Mouse (Mus musculus) forebrain, embryonic 13.5 days (tissue): ENCODE data around the gene Card11. TPM values are rescaled to one million over a fixed set of nuclear protein-coding genes. Genes with fewer than 3 reads are reported as not detected.

Experiments used
- ATAC-seq: fragments of 200-750 bp; cut with Nextera tagmentation; 2 replicates; pipeline ENCODE4 v1.8.0; 2017
- H3K27ac ChIP-seq: fragments of 300-500 bp; sonication (generic); 2 replicates; pipeline ENCODE4 v1.5.1; 2015; ENCODE audit warnings: inconsistent platforms, mild to moderate bottlenecking, moderate library complexity
- H3K27me3 ChIP-seq: fragments of 300-500 bp; sonication (generic); 2 replicates; pipeline ENCODE4 v1.6.1; 2015; ENCODE audit warnings: mild to moderate bottlenecking, inconsistent platforms
- H3K36me3 ChIP-seq: fragments of 300-500 bp; sonication (generic); 2 replicates; pipeline ENCODE4 v1.6.1; 2015; ENCODE audit warnings: mild to moderate bottlenecking, inconsistent platforms; ENCODE audit not compliant: poor library complexity, severe bottlenecking
- H3K4me1 ChIP-seq: fragments of 300-500 bp; sonication (generic); 2 replicates; pipeline ENCODE4 v1.6.1; 2015; ENCODE audit warnings: inconsistent platforms
- H3K4me2 ChIP-seq: fragments of 300-500 bp; sonication (generic); 2 replicates; pipeline ENCODE4 v1.6.1; 2015; ENCODE audit warnings: inconsistent platforms, mild to moderate bottlenecking, moderate library complexity
- H3K4me3 ChIP-seq: fragments of 300-500 bp; sonication (generic); 2 replicates; pipeline ENCODE4 v1.5.1; 2015; ENCODE audit warnings: mild to moderate bottlenecking, inconsistent platforms
- H3K9ac ChIP-seq: fragments of 300-500 bp; sonication (generic); 2 replicates; pipeline ENCODE4 v1.6.1; 2015; ENCODE audit warnings: mild to moderate bottlenecking, inconsistent platforms
- H3K9me3 ChIP-seq: fragments of 300-500 bp; sonication (generic); replicated peaks from 2 replicates; pipeline ENCODE4 v1.6.1; 2016; ENCODE audit warnings: inconsistent platforms
- WGBS: fragments of 180-500 bp; shearing (Covaris S2); methylation state at CpG from one replicate; pipeline ENCODE4 v1.1.7; 2015; 5-methylcytosine and 5-hydroxymethylcytosine counted together
- microRNA-seq: library from miRNA; unstranded; fragments of <30 nt; microRNA quantifications from one replicate; pipeline ENCODE4, GENCODE M21; 2016
- polyA plus RNA-seq: library from polyadenylated mRNA; unstranded; fragments of >200 nt; fragmentation: Nextera tagmentation; extraction: Ambion mirVana; gene quantifications from 2 replicates; pipeline ENCODE4 v1.2.1, GENCODE M21; 2015

Gene Card11
- polyA plus RNA-seq, 1 experiment from 2014 or later, result not detected

GRCm38 (mm10) chr5:140829081-140829910 lies 171.1 kb downstream of the Card11 start:
- Histone ChIP-seq H3K4me1 (peaks cover 33% of the 10 kb centered on the region), H3K4me3 (peak overlapping the region; percentile 79), H3K9ac (peak overlapping the region; percentile 84), H3K4me2 (peak overlapping the region; percentile 97), H3K9me3 (no peaks in the 10 kb centered on the region), H3K27ac (no peak overlapping the region), H3K36me3 (no peaks in the 10 kb centered on the region), H3K27me3 (no peaks in the 10 kb centered on the region)
- no peak for ATAC-seq
- 36% methylated on average over 18 of the region's 18 CpGs for WGBS

DNA sequence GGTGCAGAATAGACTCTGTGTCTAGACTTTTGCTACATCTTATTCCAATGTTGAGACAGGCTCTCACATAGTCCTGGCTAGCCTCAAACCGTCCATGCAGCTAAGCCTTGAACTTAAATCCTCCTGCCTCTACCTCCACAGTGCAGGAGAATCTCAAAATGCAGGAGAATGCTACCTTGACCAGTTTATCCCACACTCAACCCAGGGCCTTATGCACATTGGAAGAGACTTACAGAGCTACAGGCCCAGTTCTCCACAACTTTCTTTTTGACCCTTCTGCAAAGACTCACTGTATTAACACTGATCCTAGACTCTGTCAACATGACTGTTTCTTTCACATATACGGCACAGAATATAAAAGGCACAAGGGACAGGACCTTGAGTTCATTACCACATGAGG lies 172.0 kb downstream of the Card11 start:
- Histone ChIP-seq H3K4me3 (peak overlapping the region; percentile 79), H3K4me2 (peak overlapping the region; percentile 97), H3K9me3 (no peaks in the 10 kb centered on the region), H3K27me3 (no peaks in the 10 kb centered on the region), H3K9ac (no peak overlapping the region), H3K27ac (no peak overlapping the region), H3K36me3 (no peaks in the 10 kb centered on the region), H3K4me1 (peaks cover 33% of the 10 kb centered on the region)
- 63% methylated on average over 2 of the region's 2 CpGs for WGBS
- no peak for ATAC-seq

GRCm38 (mm10) chr5:140827896-140828295 lies 172.5 kb downstream of the Card11 start:
- Histone ChIP-seq H3K4me2 (peak overlapping the region; percentile 97), H3K9me3 (no peaks in the 10 kb centered on the region), H3K9ac (no peak overlapping the region), H3K36me3 (no peaks in the 10 kb centered on the region), H3K27me3 (no peaks in the 10 kb centered on the region), H3K4me3 (peak overlapping the region; percentile 79; the same call in 1 of the 2 replicates), H3K4me1 (peaks cover 33% of the 10 kb centered on the region), H3K27ac (no peak overlapping the region)
- 79% methylated on average over 8 of the region's 8 CpGs for WGBS
- ATAC-seq, result no peak

DNA sequence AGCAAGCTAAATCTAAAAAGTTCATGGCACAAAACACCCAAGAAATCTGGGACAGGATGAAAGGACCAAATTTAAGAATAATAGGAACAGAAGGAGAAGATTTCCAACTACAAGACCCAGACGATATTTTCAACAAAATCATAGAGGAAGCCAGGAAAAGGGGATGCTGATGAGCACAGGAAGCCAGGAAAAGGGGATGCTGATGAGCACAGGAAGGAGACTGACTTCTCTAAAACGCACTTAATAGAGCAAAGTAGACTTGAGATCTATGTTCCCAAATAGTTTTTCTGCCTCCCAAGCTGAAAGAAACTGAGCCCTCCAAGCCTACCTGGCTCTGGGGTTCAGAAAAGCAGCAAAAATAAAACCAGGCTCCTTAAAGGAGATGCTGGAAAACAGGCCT lies 173.0 kb downstream of the Card11 start:
- Histone ChIP-seq H3K4me2 (peak overlapping the region; percentile 97), H3K36me3 (no peaks in the 10 kb centered on the region), H3K4me1 (peaks cover 33% of the 10 kb centered on the region), H3K9me3 (no peaks in the 10 kb centered on the region), H3K4me3 (no peak overlapping the region), H3K27me3 (no peaks in the 10 kb centered on the region), H3K9ac (no peak overlapping the region), H3K27ac (no peak overlapping the region)
- 70% methylated on average over 2 of the region's 2 CpGs for WGBS
- ATAC-seq, result no peak

DNA sequence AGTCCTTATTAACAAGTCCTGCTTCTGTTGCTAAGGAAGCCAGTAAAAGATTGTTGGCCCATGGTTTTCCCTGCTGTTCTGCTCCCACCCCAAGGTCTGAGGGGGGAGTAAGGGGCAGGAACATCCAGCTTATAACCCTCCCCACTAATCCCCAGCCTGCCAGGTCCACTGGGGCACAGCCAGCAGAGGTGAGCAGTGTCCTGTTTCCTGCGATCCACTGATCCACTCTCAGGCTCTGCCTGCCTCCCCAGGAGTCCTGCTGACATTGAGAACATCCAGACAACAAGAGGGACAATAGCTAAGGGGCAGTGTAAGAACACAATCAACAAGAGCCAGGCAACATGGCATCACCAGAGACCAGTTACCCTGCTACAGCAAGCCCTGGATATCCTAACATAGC lies 173.6 kb downstream of the Card11 start:
- peaks cover 33% of the 10 kb centered on the region for H3K4me1 ChIP-seq
- 0 out of 2 replicates have a peak overlapping the region, but pooled peaks have one; percentile 10 for H3K9ac ChIP-seq
- peak overlapping the region; percentile 22 for H3K4me2 ChIP-seq
- no peak overlapping the region for H3K4me3 ChIP-seq
- WGBS, result 24% methylated on average over 1 of the region's 1 CpGs
- no peak for ATAC-seq
- no peaks in the 10 kb centered on the region for H3K36me3 ChIP-seq
- H3K27me3 ChIP-seq, result no peaks in the 10 kb centered on the region
- H3K27ac ChIP-seq, result no peak overlapping the region
- no peaks in the 10 kb centered on the region for H3K9me3 ChIP-seq

GRCm38 (mm10) chr5:140826118-140826517 lies 174.3 kb downstream of the Card11 start:
- Histone ChIP-seq H3K4me1 (peaks cover 33% of the 10 kb centered on the region), H3K27me3 (no peaks in the 10 kb centered on the region), H3K27ac (no peak overlapping the region), H3K9ac (no peak overlapping the region), H3K4me3 (no peak overlapping the region), H3K4me2 (no peak overlapping the region), H3K9me3 (no peaks in the 10 kb centered on the region), H3K36me3 (no peaks in the 10 kb centered on the region)
- WGBS, result 93% methylated on average over 1 of the region's 1 CpGs
- ATAC-seq, result no peak

GRCm38 (mm10) chr5:140824126-140824525 lies 176.3 kb downstream of the Card11 start:
- WGBS, result 85% methylated on average over 7 of the region's 7 CpGs
- peaks cover 33% of the 10 kb centered on the region for H3K4me1 ChIP-seq

DNA sequence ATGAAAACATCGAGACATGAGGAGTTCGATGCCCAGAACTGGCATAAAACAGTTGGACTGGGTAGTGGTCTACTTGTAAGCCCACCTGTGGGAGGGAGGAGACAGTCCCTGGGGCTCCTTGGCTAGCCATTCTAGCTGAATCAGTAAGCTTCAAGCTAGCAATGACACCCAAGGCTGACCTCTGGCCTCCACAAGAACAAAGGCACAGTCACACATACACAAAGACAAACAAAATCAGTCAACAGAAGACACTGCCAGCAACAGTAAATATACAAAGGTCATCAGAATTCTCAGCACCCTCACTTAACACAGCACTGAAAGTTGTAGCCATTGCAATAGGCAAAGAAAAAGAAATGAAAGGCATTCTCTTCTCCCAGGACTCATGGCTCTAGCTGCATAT lies 177.0 kb downstream of the Card11 start:
- WGBS, result 92% methylated on average over 2 of the region's 2 CpGs
- H3K9me3 ChIP-seq, result no peaks in the 10 kb centered on the region
- no peak overlapping the region for H3K4me2 ChIP-seq
- no peak overlapping the region for H3K4me3 ChIP-seq
- H3K4me1 ChIP-seq, result peaks cover 33% of the 10 kb centered on the region
- no peaks in the 10 kb centered on the region for H3K36me3 ChIP-seq
- ATAC-seq, result no peak
- H3K27me3 ChIP-seq, result no peaks in the 10 kb centered on the region
- H3K9ac ChIP-seq, result no peak overlapping the region
- H3K27ac ChIP-seq, result no peak overlapping the region

More at GRCm38 (mm10) chr5:140824126-140824525, 176.3 kb downstream of the Card11 start:
- no peak for ATAC-seq
- H3K4me3 ChIP-seq, result no peak overlapping the region
- H3K4me2 ChIP-seq, result no peak overlapping the region
- no peaks in the 10 kb centered on the region for H3K27me3 ChIP-seq
- H3K9ac ChIP-seq, result no peak overlapping the region
- no peaks in the 10 kb centered on the region for H3K36me3 ChIP-seq
- H3K27ac ChIP-seq, result no peak overlapping the region
- H3K9me3 ChIP-seq, result no peaks in the 10 kb centered on the region

Small RNA genes within 50 kb of the gene (microRNA-seq; reads per million reads assigned to microRNA genes)
- gene Gm44385, result not detected

Other genes with a start within 250 kb of the Card11 start
- gene Gna12, start 170.2 kb downstream of the Card11 start, polyA plus RNA-seq, result 11.0 and 12.6 TPM in 2 replicates
- gene Sdk1, start 240.9 kb upstream of the Card11 start, polyA plus RNA-seq, result 0.71 and 0.78 TPM in 2 replicates